Mouse (Mus musculus): ENCODE data around the gene Zswim8. TPM values are rescaled to one million over a fixed set of nuclear protein-coding genes. Genes with fewer than 3 reads are reported as not detected.
A peak's percentile ranks its signal among the peaks of the same experiment; 100 is the strongest.

The Zswim8 gene
- polyA plus RNA-seq, 1 experiment from 2014 or later: 50.5 TPM

DNA sequence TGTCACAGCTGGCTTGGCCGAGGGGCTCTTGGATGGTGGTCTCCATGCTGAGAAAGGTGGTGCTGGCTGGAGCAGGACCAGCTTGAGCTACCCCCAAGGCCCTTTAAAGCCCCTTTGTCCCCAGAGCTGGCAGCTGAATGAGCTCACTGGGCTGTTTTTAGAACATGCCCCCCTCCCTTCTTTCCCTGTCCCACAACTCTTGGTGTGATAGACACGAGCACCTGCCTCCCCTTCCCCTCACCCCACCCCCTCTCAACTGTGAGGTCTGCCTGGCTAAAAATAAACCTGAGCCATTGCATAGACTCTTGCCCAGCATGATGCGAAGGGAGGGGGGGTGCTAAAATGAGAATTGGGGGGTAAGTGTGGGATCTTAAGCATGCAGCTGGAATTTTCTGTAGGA is 42.9 kb upstream of the Zswim8 start:
- no peak overlapping the region for H3K9ac ChIP-seq

DNA sequence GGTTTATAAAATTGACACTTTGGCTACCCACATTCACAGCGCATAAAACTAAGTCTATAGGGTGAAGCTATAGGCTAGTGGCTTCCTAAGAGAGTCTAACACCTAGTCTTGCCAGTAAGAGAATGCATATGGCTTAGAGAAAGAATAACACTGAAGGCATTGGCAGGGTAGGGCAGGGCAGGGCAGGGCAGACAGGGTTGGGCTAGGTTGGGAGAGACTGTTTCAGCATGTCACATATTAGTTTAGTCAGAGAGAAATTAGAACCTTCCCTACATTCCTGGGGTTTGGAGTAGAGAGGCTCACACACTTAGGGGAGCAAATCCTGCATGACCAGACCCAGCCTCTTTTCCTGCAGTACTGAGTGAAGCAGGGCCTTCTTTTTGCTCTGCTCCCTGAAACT is 39.9 kb upstream of the Zswim8 start:
- 79% methylated on average over 1 of the region's 1 CpGs for WGBS
- Histone ChIP-seq H3K9me3 (ENCODE audit: control insufficient read depth, low read length) (no peaks in the 10 kb centered on the region), H3K27me3 (ENCODE audit: control insufficient read depth, insufficient read depth, low read length) (peaks cover 20% of the 10 kb centered on the region; the same call in 1 of the 2 replicates), H3K4me3 (replicated peaks; ENCODE audit: low read length) (no peak overlapping the region), H3K9ac (no peak overlapping the region), H3K4me2 (replicated peaks) (no peak overlapping the region), H3K4me1 (replicated peaks; ENCODE audit: control insufficient read depth, insufficient read depth, low read length) (no peaks in the 10 kb centered on the region), H3K36me3 (replicated peaks; ENCODE audit: control insufficient read depth, insufficient read depth) (no peaks in the 10 kb centered on the region), H3K27ac (no peak overlapping the region)
- DNase-seq (ENCODE audit: low spot score): no peak
- ATAC-seq (ENCODE audit: low FRiP score): no peak

More for the DNA sequence above, 42.9 kb upstream of the Zswim8 start:
- H3K27me3 ChIP-seq (ENCODE audit: control insufficient read depth, insufficient read depth, low read length): peaks cover 20% of the 10 kb centered on the region; the same call in 1 of the 2 replicates
- 43% methylated on average over 3 of the region's 3 CpGs for WGBS
- no peak overlapping the region for H3K27ac ChIP-seq
- no peak for ATAC-seq (ENCODE audit: low FRiP score)
- DNase-seq (ENCODE audit: low spot score): no peak
- no peak overlapping the region for H3K4me3 ChIP-seq (replicated peaks; ENCODE audit: low read length)
- peaks cover 11% of the 10 kb centered on the region for H3K4me1 ChIP-seq (replicated peaks; ENCODE audit: control insufficient read depth, insufficient read depth, low read length)
- no peaks in the 10 kb centered on the region for H3K36me3 ChIP-seq (replicated peaks; ENCODE audit: control insufficient read depth, insufficient read depth)
- no peak overlapping the region for H3K4me2 ChIP-seq (replicated peaks)
- no peaks in the 10 kb centered on the region for H3K9me3 ChIP-seq (ENCODE audit: control insufficient read depth, low read length)

DNA sequence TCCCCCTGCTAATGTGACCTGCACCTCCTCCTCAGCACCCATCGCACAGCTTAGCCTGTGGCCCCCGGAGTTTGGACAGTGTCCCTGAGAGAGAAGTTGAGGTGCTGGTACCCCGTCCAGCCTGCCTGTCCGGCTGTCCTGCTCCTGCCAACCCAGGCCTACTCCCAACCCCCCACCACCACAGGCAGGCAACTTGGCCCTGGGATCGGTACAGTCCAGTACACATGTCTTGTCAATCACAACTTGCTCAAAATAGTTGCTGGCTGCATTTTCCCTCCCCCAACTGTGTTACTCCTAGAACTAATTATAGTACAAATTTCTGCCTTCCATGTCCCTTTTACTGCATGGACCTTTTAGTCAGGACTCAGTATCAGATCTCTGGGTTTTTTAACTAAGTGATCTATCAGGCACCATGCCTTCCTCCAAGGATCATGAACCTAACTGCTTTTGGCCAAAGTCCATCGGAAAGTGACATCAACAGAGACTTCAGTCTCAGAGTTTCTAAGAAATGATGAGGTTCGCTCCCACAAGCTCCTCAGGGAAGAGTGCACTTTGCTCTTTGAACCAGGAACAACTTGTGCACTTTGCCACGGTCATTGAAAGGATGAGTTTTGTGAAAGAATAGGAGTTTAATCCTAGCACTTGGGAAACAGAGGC is 39.1 kb upstream of the Zswim8 start, which contains the start of gene Synpo2l:
Synpo2l (minus strand) TSS at position 201 of the 657 bp plus-strand sequence.
- no peaks in the 10 kb centered on the region for H3K36me3 ChIP-seq (replicated peaks; ENCODE audit: control insufficient read depth, insufficient read depth)
- no peaks in the 10 kb centered on the region for H3K9me3 ChIP-seq (ENCODE audit: control insufficient read depth, low read length)
- WGBS: 84% methylated on average over 8 of the region's 8 CpGs
- 0 out of 2 replicates have a peak, but pooled peaks cover 1% of the 10 kb centered on the region for H3K4me1 ChIP-seq (replicated peaks; ENCODE audit: control insufficient read depth, insufficient read depth, low read length)
- H3K4me2 ChIP-seq (replicated peaks): no peak within 1 kb of the TSS
- no peak within 1 kb of the TSS for H3K4me3 ChIP-seq (replicated peaks; ENCODE audit: low read length)
- H3K27ac ChIP-seq: no peak within 1 kb of the TSS
- 0 out of 2 replicates have a peak, but pooled peaks cover 15% of the 10 kb centered on the region for H3K27me3 ChIP-seq (ENCODE audit: control insufficient read depth, insufficient read depth, low read length)
- DNase-seq (ENCODE audit: low spot score) (no peak), ATAC-seq (ENCODE audit: low FRiP score) (no peak)
- no peak within 1 kb of the TSS for H3K9ac ChIP-seq

DNA sequence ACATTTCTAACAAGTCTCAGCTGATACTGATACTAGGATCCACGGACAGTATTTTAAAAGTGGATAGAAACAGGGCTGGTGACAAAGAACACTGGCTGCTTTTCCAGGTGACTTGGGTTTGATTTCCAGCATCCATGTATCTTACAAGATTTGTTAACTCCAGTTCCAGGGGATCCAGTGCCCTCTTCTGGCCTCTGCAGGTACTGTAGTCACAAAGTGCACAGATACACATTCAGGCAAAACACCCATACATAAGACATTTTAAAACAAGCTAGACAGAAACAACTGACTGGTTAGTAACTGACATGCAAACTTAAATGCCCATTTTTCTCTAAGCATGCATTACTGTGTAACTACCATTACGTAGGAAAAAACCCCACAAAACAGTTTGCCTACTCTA is 34.4 kb upstream of the Zswim8 start:
- 0 out of 2 replicates have a peak, but pooled peaks cover 4% of the 10 kb centered on the region for H3K27me3 ChIP-seq (ENCODE audit: control insufficient read depth, insufficient read depth, low read length)
- no peak overlapping the region for H3K4me3 ChIP-seq (replicated peaks; ENCODE audit: low read length)
- no peak overlapping the region for H3K27ac ChIP-seq
- peaks cover 24% of the 10 kb centered on the region for H3K36me3 ChIP-seq (replicated peaks; ENCODE audit: control insufficient read depth, insufficient read depth)
- no peak for DNase-seq (ENCODE audit: low spot score)
- ATAC-seq (ENCODE audit: low FRiP score): no peak
- H3K4me2 ChIP-seq (replicated peaks): peak overlapping the region; percentile 89
- WGBS: 87% methylated on average over 2 of the region's 2 CpGs
- no peaks in the 10 kb centered on the region for H3K9me3 ChIP-seq (ENCODE audit: control insufficient read depth, low read length)
- peaks cover 18% of the 10 kb centered on the region for H3K4me1 ChIP-seq (replicated peaks; ENCODE audit: control insufficient read depth, insufficient read depth, low read length)
- no peak overlapping the region for H3K9ac ChIP-seq

DNA sequence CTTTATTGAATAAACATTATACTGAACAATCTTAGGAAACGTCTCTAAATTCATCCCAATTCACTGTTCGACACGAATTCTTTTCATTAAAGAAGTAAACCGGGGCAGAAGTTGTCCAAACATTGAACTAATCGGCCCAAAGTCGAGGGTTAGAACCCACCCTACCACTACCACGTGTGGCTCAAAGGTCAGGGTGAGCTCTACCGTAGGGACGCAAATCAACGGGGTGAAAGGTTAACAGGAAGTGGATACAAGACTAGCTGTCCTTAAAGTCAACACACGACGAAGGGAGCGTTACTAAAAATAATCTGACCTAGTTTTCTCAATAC is 33.7 kb upstream of the Zswim8 start:
- peaks cover 31% of the 10 kb centered on the region for H3K36me3 ChIP-seq (replicated peaks; ENCODE audit: control insufficient read depth, insufficient read depth)
- no peaks in the 10 kb centered on the region for H3K9me3 ChIP-seq (ENCODE audit: control insufficient read depth, low read length)
- peak overlapping the region; percentile 80 for H3K4me3 ChIP-seq (replicated peaks; ENCODE audit: low read length)
- H3K9ac ChIP-seq: peak overlapping the region; percentile 75; the same call in 1 of the 2 replicates
- peaks cover 18% of the 10 kb centered on the region for H3K4me1 ChIP-seq (replicated peaks; ENCODE audit: control insufficient read depth, insufficient read depth, low read length)
- peak overlapping the region; percentile 87 for H3K27ac ChIP-seq
- WGBS: 15% methylated on average over 13 of the region's 13 CpGs
- ATAC-seq (ENCODE audit: low FRiP score): peak; percentile 77
- peak overlapping the region; percentile 89 for H3K4me2 ChIP-seq (replicated peaks)
- no peak for DNase-seq (ENCODE audit: low spot score)
- 0 out of 2 replicates have a peak, but pooled peaks cover 4% of the 10 kb centered on the region for H3K27me3 ChIP-seq (ENCODE audit: control insufficient read depth, insufficient read depth, low read length)

DNA sequence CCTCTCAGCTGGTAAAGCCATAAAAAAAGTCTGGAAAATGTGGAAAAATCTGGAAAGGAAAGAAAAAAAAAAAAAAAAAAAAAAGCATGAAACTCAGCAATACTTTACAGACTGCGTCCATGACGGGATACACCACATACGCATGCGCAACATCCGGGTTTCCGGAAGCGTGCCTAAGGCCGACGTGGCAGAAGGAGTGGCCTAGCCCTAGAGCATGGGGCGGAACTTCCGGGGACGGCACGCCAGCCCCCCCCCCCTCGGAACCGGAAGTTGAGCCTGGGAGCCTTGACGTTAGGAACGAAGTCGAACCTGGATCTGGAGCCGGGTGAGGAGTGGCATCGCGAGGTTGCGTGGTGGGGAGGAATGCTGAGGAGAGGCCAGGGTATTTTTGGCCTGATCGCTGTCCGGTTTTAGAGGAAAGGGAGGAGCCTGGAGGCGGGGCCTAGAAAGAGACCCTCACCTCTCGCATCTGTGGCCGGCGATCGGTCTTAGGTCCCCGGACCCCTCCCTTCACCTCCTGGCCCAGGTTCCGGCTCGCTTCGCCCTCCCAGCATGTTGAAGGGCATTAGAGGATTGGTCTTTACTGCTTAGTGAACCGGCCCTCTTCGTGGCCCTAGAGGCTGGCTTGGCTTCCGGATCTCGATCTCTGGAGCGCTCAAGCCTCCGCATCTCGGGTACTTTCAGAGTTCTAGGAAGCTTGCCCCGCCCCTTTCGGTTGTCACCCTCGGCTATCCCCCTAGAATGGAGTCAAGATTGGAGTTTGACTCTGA is 33.1 kb upstream of the Zswim8 start, which contains the start of gene Sec24c:
Sec24c (plus strand) TSS at position 245 of the 770 bp plus-strand sequence.
- Histone ChIP-seq H3K9ac (peak within 1 kb of the TSS; percentile 75), H3K27me3 (ENCODE audit: control insufficient read depth, insufficient read depth, low read length) (no peaks in the 10 kb centered on the region), H3K4me2 (replicated peaks) (peak within 1 kb of the TSS; percentile 89), H3K36me3 (replicated peaks; ENCODE audit: control insufficient read depth, insufficient read depth) (peaks cover 36% of the 10 kb centered on the region), H3K4me1 (replicated peaks; ENCODE audit: control insufficient read depth, insufficient read depth, low read length) (peaks cover 18% of the 10 kb centered on the region), H3K9me3 (ENCODE audit: control insufficient read depth, low read length) (no peaks in the 10 kb centered on the region), H3K4me3 (replicated peaks; ENCODE audit: low read length) (peak within 1 kb of the TSS; percentile 80), H3K27ac (peak within 1 kb of the TSS; percentile 87)
- 2% methylated on average over 43 of the region's 43 CpGs for WGBS
- DNase-seq (ENCODE audit: low spot score) (peak; percentile 100), ATAC-seq (ENCODE audit: low FRiP score) (peak; percentile 97)

DNA sequence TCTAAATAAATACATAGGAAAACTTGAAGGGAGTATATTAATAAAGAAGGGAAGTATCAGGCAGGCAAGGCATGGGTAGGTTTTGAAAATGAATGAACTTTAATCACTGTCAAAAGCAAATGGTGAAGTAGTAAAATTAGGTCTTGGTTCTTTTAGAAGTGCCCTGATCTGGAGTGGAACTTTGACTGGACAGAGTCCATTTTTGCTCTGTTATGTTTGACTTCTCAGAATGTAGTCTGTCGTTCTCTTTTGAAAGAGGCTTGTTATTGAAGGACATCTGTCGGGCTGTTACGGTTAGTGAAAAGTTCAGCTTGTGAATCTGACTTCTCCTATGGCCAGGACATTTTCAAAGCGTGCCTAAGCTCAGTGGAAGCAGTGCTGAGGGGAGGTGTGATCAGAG is 29.4 kb upstream of the Zswim8 start:
- no peaks in the 10 kb centered on the region for H3K9me3 ChIP-seq (ENCODE audit: control insufficient read depth, low read length)
- H3K4me2 ChIP-seq (replicated peaks): no peak overlapping the region
- no peak overlapping the region for H3K27ac ChIP-seq
- peaks cover 18% of the 10 kb centered on the region for H3K4me1 ChIP-seq (replicated peaks; ENCODE audit: control insufficient read depth, insufficient read depth, low read length)
- H3K36me3 ChIP-seq (replicated peaks; ENCODE audit: control insufficient read depth, insufficient read depth): peaks cover 72% of the 10 kb centered on the region
- no peak overlapping the region for H3K4me3 ChIP-seq (replicated peaks; ENCODE audit: low read length)
- no peak overlapping the region for H3K9ac ChIP-seq
- no peak for DNase-seq (ENCODE audit: low spot score)
- no peak for ATAC-seq (ENCODE audit: low FRiP score)
- WGBS: 94% methylated on average over 4 of the region's 4 CpGs
- no peaks in the 10 kb centered on the region for H3K27me3 ChIP-seq (ENCODE audit: control insufficient read depth, insufficient read depth, low read length)

DNA sequence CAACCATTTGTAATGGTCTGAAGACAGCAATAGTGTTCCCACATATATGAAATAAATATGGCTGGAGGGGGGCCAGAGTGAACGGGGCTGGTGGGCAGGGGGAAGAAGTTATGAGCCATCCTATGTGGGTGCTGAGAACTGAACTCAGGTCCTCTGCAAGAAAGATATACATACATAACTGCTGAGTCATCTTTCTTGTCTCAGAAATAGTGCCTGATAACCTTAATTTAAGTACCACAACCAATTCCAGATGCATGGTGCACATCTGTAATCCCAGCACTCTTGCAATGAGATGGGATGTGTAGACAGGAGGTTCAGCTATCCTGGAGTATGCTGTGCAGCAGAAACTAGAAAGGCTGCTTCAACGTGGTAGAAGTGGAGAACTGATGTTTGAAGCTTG is 25.6 kb upstream of the Zswim8 start:
- no peak overlapping the region for H3K27ac ChIP-seq
- H3K36me3 ChIP-seq (replicated peaks; ENCODE audit: control insufficient read depth, insufficient read depth): peaks cover 99% of the 10 kb centered on the region
- H3K9ac ChIP-seq: no peak overlapping the region
- ATAC-seq (ENCODE audit: low FRiP score): no peak
- H3K9me3 ChIP-seq (ENCODE audit: control insufficient read depth, low read length): no peaks in the 10 kb centered on the region
- H3K4me3 ChIP-seq (replicated peaks; ENCODE audit: low read length): no peak overlapping the region
- no peak for DNase-seq (ENCODE audit: low spot score)
- H3K4me1 ChIP-seq (replicated peaks; ENCODE audit: control insufficient read depth, insufficient read depth, low read length): no peaks in the 10 kb centered on the region
- no peak overlapping the region for H3K4me2 ChIP-seq (replicated peaks)
- H3K27me3 ChIP-seq (ENCODE audit: control insufficient read depth, insufficient read depth, low read length): no peaks in the 10 kb centered on the region
- WGBS: 95% methylated on average over 2 of the region's 2 CpGs

DNA sequence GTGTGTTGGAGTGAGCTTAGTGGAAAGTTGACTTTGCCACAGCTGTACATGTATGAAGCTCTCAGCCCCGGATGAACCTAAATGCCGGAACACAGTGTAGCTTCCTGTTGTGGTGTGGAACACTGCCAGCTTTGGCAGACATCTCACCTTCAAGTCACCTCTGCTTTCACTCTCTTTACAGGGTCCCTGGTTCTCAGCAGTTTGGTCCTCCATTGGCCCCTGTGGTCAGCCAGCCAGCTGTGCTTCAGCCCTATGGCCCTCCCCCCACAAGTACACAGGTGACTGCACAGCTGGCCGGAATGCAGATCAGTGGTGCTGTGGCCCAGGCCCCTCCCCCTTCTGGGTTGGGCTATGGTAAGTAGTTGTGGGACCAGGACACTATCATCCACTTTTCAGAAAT is 24.9 kb upstream of the Zswim8 start:
- no peak for ATAC-seq (ENCODE audit: low FRiP score)
- no peaks in the 10 kb centered on the region for H3K9me3 ChIP-seq (ENCODE audit: control insufficient read depth, low read length)
- no peaks in the 10 kb centered on the region for H3K27me3 ChIP-seq (ENCODE audit: control insufficient read depth, insufficient read depth, low read length)
- no peak overlapping the region for H3K4me2 ChIP-seq (replicated peaks)
- 75% methylated on average over 3 of the region's 3 CpGs for WGBS
- H3K9ac ChIP-seq: no peak overlapping the region
- no peaks in the 10 kb centered on the region for H3K4me1 ChIP-seq (replicated peaks; ENCODE audit: control insufficient read depth, insufficient read depth, low read length)
- H3K27ac ChIP-seq: no peak overlapping the region
- H3K4me3 ChIP-seq (replicated peaks; ENCODE audit: low read length): no peak overlapping the region
- no peak for DNase-seq (ENCODE audit: low spot score)
- peaks cover 99% of the 10 kb centered on the region for H3K36me3 ChIP-seq (replicated peaks; ENCODE audit: control insufficient read depth, insufficient read depth)

All from hindbrain, embryonic 14.5 days (tissue).